8 mouse cellular contexts compared by ENCODE assay signal in the genomic region with DNA sequence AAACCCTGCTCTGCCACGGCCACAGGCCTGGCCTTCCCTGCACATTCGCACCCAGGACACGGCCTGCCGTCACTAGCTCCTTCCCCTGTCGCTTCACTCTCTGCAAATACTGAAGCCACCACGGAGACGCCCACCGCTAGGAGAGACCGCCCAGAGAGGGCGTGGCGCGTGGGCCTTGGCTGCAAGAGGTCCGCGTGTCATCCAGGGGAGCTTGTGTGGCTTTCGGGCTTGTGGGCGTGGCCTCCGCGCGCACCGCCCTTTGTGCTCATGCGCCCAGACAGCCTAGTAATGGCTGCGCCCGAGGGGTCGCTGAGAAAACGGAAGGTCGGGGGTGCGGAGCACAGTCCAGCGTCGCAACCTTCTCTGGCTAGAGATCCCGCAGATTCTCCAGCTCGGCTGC. TPM values are rescaled to one million over a fixed set of nuclear protein-coding genes. Genes with fewer than 3 reads are reported as not detected.
A peak's percentile ranks its signal among the peaks of the same experiment; 100 is the strongest.
DNase-seq lines count a peak whose midpoint lies in the region; ATAC-seq and TF ChIP-seq lines count a peak whose summit lies in the region.

TSS of gene Lmf1 (plus strand) at position 166 of the 400 bp plus-strand sequence.

- intact Hi-C loops in heart, postnatal 14 days (cut with DNase I), result loop anchor here (5.0 kb wide), 1 partner anchor 223 kb away; no protein-coding TSS in a partner anchor

- peaks cover 6% of the 10 kb centered on the region; the same call in 1 of the 2 replicates for H3K4me1 ChIP-seq in forebrain, embryonic 14.5 days (ENCODE audit: control insufficient read depth, insufficient read depth, low read length)
- peaks cover 4% of the 10 kb centered on the region; the same call in 1 of the 2 replicates for H3K4me1 ChIP-seq in lung, adult 2 months (ENCODE audit: control insufficient read depth, insufficient read depth, low read length)

- H3K27me3 ChIP-seq in forebrain, embryonic 14.5 days (replicated peaks; ENCODE audit: control insufficient read depth, insufficient read depth, low read length), result no peaks in the 10 kb centered on the region

- peak within 1 kb of the TSS; percentile 29; the same call in 1 of the 2 replicates for H3K27ac ChIP-seq in forebrain, embryonic 14.5 days (ENCODE audit: low read depth, low read length)

- ATAC-seq in forebrain, embryonic 14.5 days, result peak; percentile 97
- peak; percentile 93 for ATAC-seq in neutrophil, adult 5-6 weeks (ENCODE audit: extremely low read depth, insufficient number of reproducible peaks, low FRiP score, poor library complexity, severe bottlenecking)

- TF ChIP-seq POLR2A in lung, adult 2 months (IDR thresholded peaks at IDR 0.05; ENCODE audit: borderline replicate concordance, extremely low read depth, low read depth, low read length), result peak; percentile 78; the same call in 1 of the 2 replicates

- H3K4me2 ChIP-seq in forebrain, embryonic 14.5 days (ENCODE audit: low read length), result peak within 1 kb of the TSS; percentile 70

- TF ChIP-seq CTCF in lung, adult 2 months (IDR thresholded peaks at IDR 0.05; ENCODE audit: insufficient read depth, low read length), result no peak

- peak; percentile 97 for DNase-seq in ES-CJ7 (ENCODE audit: low read depth, low spot score)
- DNase-seq in cerebellum, adult 11 months, result peak; percentile 95
- DNase-seq in forebrain, embryonic 14.5 days (ENCODE audit: low spot score), result peak; percentile 98
- DNase-seq in heart, postnatal 14 days, result peak; percentile 97
- peak; percentile 94 to 97 for DNase-seq in layer of hippocampus, adult 18-20 months (ENCODE audit: low spot score in 2 of 2)
- DNase-seq in lung, adult 2 months, result peak; percentile 94
- DNase-seq in thymus, adult 18-20 months, result peak; percentile 97 to 98

- peak within 1 kb of the TSS; percentile 82 for H3K9ac ChIP-seq in forebrain, embryonic 14.5 days (ENCODE audit: low read length)

- H3K4me3 ChIP-seq in forebrain, embryonic 14.5 days (ENCODE audit: low read depth, low read length), result peak within 1 kb of the TSS; percentile 67
- peak within 1 kb of the TSS; percentile 67 for H3K4me3 ChIP-seq in lung, adult 2 months (replicated peaks; ENCODE audit: extremely low read depth, low read depth, low read length)

- no peaks in the 10 kb centered on the region for H3K9me3 ChIP-seq in forebrain, embryonic 14.5 days (replicated peaks; ENCODE audit: control insufficient read depth, low read length)

- H3K36me3 ChIP-seq in forebrain, embryonic 14.5 days (ENCODE audit: control insufficient read depth, insufficient read depth, low read length), result no peaks in the 10 kb centered on the region

- WGBS in forebrain, embryonic 14.5 days, result under 1% methylated on average over 31 of the region's 31 CpGs
- under 1% methylated on average over 31 of the region's 31 CpGs for WGBS in lung, adult 2 months

RNA-seq across cellular contexts. Expression of gene Lmf1, which starts in this region (rescaled TPM):
- polyA plus RNA-seq in forebrain, embryonic 14.5 days (2014; fragmentation: Nextera tagmentation; extraction: Ambion mirVana), result 18.8 and 19.1 TPM in 2 replicates
- total RNA-seq in heart, postnatal 14 days (2021), result 10 to 100 TPM; 26.2 to 28.0 TPM
- total RNA-seq in layer of hippocampus, adult 18-20 months (2021), result 10 to 100 TPM; 24.9 to 25.6 TPM
- polyA plus RNA-seq in lung, adult 2 months (2012; rRNA removed), result 15.8 and 22.4 TPM in 2 replicates
- 10.9 and 11.8 TPM in 2 replicates for total RNA-seq in neutrophil, adult 5-6 weeks (2017)

Comparison
In these comparisons a context has a peak if more than half of its experiments do, and no peak if none do; other contexts are left out.
1. Peak in every context shown above with its lines: DNase-seq, ATAC-seq, H3K4me3 ChIP-seq and H3K27ac ChIP-seq.